Mouse (Mus musculus) layer of hippocampus, adult 8-10 months (tissue): ENCODE results near the gene Magix. TPM values are rescaled to one million over a fixed set of nuclear protein-coding genes. Genes with fewer than 3 reads are reported as not detected.

Experiments used
- DNase-seq, 2 experiments: peaks; one replicate each; pipeline ENCODE4 v3.0.0; 2022; ENCODE audit warnings: low spot score in 2 of 2
- total RNA-seq, 4 experiments: library from RNA; stranded (reverse); gene quantifications; 2 replicates each; pipeline ENCODE4 v1.2.4; 2022

The Magix gene
- total RNA-seq, 4 experiments from 2014 or later: 0.23 to 0.36 (median 0.30) TPM

- DNase-seq: no peak
Observed at GRCm38 (mm10) chrX:7632560-7632959, 48.5 kb downstream of the Magix start.

Other genes starting within 250 kb of the Magix start
- under 1 TPM in 1 of 4 experiments, not detected in 3; 0.09 TPM for gene Foxp3, start 107.6 kb downstream of the Magix start, total RNA-seq
- gene Ppp1r3f, start 107.0 kb downstream of the Magix start, total RNA-seq: 10 to 100 TPM; 16.1 to 20.2 (median 17.2) TPM
- gene Ccdc22, start 75.7 kb downstream of the Magix start, total RNA-seq: 10 to 100 TPM; 20.7 to 25.7 (median 23.1) TPM
- under 1 TPM in 1 of 4 experiments, not detected in 3; 0.34 TPM for gene Cacna1f, start 74.2 kb downstream of the Magix start, total RNA-seq
- 1,000 to 10,000 TPM; 1,661 to 2,111 (median 1,867) TPM for gene Syp, start 42.8 kb downstream of the Magix start, total RNA-seq
- gene Prickle3, start 24.0 kb downstream of the Magix start, total RNA-seq: 1 to 10 TPM in 3 of 4 experiments, under 1 TPM in 1; 0.70 to 2.3 (median 1.9) TPM
- gene Plp2, start 9.9 kb downstream of the Magix start, total RNA-seq: 1 to 10 TPM; 4.6 to 7.8 (median 6.0) TPM
- gene Gpkow, start 15.9 kb upstream of the Magix start, total RNA-seq: 10 to 100 TPM; 33.2 to 39.4 (median 35.8) TPM
- gene Wdr45, start 33.1 kb upstream of the Magix start, total RNA-seq: 10 to 100 TPM; 55.6 to 68.4 (median 62.7) TPM
- not detected for gene Gm45208, start 41.0 kb upstream of the Magix start, total RNA-seq
- gene Praf2, start 47.2 kb upstream of the Magix start, total RNA-seq: 100 to 1,000 TPM in 2 of 4 experiments, 10 to 100 TPM in 2; 90.4 to 101 (median 96.8) TPM
- gene Ccdc120, start 69.7 kb upstream of the Magix start, total RNA-seq: 10 to 100 TPM; 12.4 to 21.4 (median 17.2) TPM
- 10 to 100 TPM; 31.8 to 34.9 (median 32.7) TPM for gene Tfe3, start 81.3 kb upstream of the Magix start, total RNA-seq
- 100 to 1,000 TPM in 3 of 4 experiments, 10 to 100 TPM in 1; 97.8 to 120 (median 109) TPM for gene Gripap1, start 108.5 kb upstream of the Magix start, total RNA-seq
- gene Kcnd1, start 141.0 kb upstream of the Magix start, total RNA-seq: 10 to 100 TPM in 2 of 4 experiments, 1 to 10 TPM in 2; 8.8 to 11.8 (median 10.1) TPM
- gene Otud5, start 160.1 kb upstream of the Magix start, total RNA-seq: 10 to 100 TPM; 72.4 to 77.1 (median 75.7) TPM
- 10 to 100 TPM; 41.3 to 61.5 (median 50.7) TPM for gene Pim2, start 197.0 kb upstream of the Magix start, total RNA-seq
- gene Slc35a2, start 202.8 kb upstream of the Magix start, total RNA-seq: 10 to 100 TPM; 39.3 to 50.9 (median 41.9) TPM
- gene Pqbp1, start 218.0 kb upstream of the Magix start, total RNA-seq: 10 to 100 TPM; 65.0 to 82.0 (median 75.3) TPM
- 10 to 100 TPM; 19.6 to 33.3 (median 25.4) TPM for gene Timm17b, start 218.1 kb upstream of the Magix start, total RNA-seq
- gene Gm10491, start 226.6 kb upstream of the Magix start, total RNA-seq: not detected
- not detected for gene Gm10490, start 228.3 kb upstream of the Magix start, total RNA-seq
- 100 to 1,000 TPM; 321 to 373 (median 344) TPM for gene Pcsk1n, start 238.6 kb upstream of the Magix start, total RNA-seq
- gene Eras, start 247.4 kb upstream of the Magix start, total RNA-seq: not detected